Mouse (Mus musculus) heart, embryonic 13.5 days (tissue): Measurements from ENCODE around the gene Pih1d1. TPM values are rescaled to one million over a fixed set of nuclear protein-coding genes. Genes with fewer than 3 reads are reported as not detected.
A peak's percentile ranks its signal among the peaks of the same experiment; 100 is the strongest.
"Not testable (repeated sequence)": the region's sequence is repeated elsewhere in the genome, so short reads cannot be mapped to it uniquely, and the experiment has no call there.

ENCODE experiments used
- ATAC-seq: fragments of 200-750 bp; cut with Nextera tagmentation; 2 replicates; pipeline ENCODE4 v1.8.0; 2017; ENCODE audit warnings: moderate TSS enrichment; ENCODE audit not compliant: insufficient number of reproducible peaks, low FRiP score, low TSS enrichment; ENCODE audit errors: extremely low read depth
- H3K27ac ChIP-seq: fragments of 300-500 bp; sonication (generic); replicated peaks from 2 replicates; pipeline ENCODE4 v1.5.1; 2015; ENCODE audit warnings: moderate library complexity, mild to moderate bottlenecking, inconsistent platforms
- H3K27me3 ChIP-seq: fragments of 300-500 bp; sonication (generic); replicated peaks from 2 replicates; pipeline ENCODE4 v1.6.1; 2015; ENCODE audit warnings: mild to moderate bottlenecking, inconsistent platforms
- H3K36me3 ChIP-seq: fragments of 300-500 bp; sonication (generic); 2 replicates; pipeline ENCODE4 v1.6.1; 2015; ENCODE audit warnings: mild to moderate bottlenecking, inconsistent platforms
- H3K4me1 ChIP-seq: fragments of 300-500 bp; sonication (generic); 2 replicates; pipeline ENCODE4 v1.6.1; 2015; ENCODE audit warnings: inconsistent platforms
- H3K4me2 ChIP-seq: fragments of 300-500 bp; sonication (generic); 2 replicates; pipeline ENCODE4 v1.6.1; 2015; ENCODE audit warnings: inconsistent platforms, mild to moderate bottlenecking, moderate library complexity
- H3K4me3 ChIP-seq: fragments of 300-500 bp; sonication (generic); 2 replicates; pipeline ENCODE4 v1.5.1; 2015; ENCODE audit warnings: moderate library complexity, mild to moderate bottlenecking, inconsistent platforms
- H3K9ac ChIP-seq: fragments of 300-500 bp; sonication (generic); 2 replicates; pipeline ENCODE4 v1.6.1; 2015; ENCODE audit warnings: inconsistent platforms, mild to moderate bottlenecking, moderate library complexity
- H3K9me3 ChIP-seq: fragments of 300-500 bp; sonication (generic); 2 replicates; pipeline ENCODE4 v1.6.1; 2016; ENCODE audit warnings: inconsistent platforms
- WGBS: fragments of 180-500 bp; shearing (Covaris S2); methylation state at CpG from one replicate; pipeline ENCODE4 v1.1.7; 2015; ENCODE audit warnings: mixed read lengths; 5-methylcytosine and 5-hydroxymethylcytosine counted together
- polyA plus RNA-seq: library from polyadenylated mRNA; unstranded; fragments of >200 nt; fragmentation: Nextera tagmentation; extraction: Ambion mirVana; gene quantifications from 2 replicates; pipeline ENCODE4 v1.2.1, GENCODE M21; 2015

Pih1d1 gene
- polyA plus RNA-seq, 1 experiment from 2014 or later = 82.2 TPM

- Histone ChIP-seq H3K9ac (no peak overlapping the region), H3K27me3 (no peaks in the 10 kb centered on the region), H3K36me3 (peaks cover 37% of the 10 kb centered on the region), H3K4me3 (no peak overlapping the region), H3K9me3 (no peaks in the 10 kb centered on the region), H3K27ac (no peak overlapping the region), H3K4me1 (peaks cover 16% of the 10 kb centered on the region), H3K4me2 (no peak overlapping the region)
- WGBS = 66% methylated on average over 6 of the region's 6 CpGs
- ATAC-seq = no peak
Measured at GRCm38 (mm10) chr7:45149545-45149944, 4.6 kb upstream of the Pih1d1 start.

GRCm38 (mm10) chr7:45150321-45150720 lies 3.8 kb upstream of the Pih1d1 start:
- Histone ChIP-seq H3K9ac (peak overlapping the region; percentile 19; the same call in 1 of the 2 replicates), H3K27ac (no peak overlapping the region; the same call in 1 of the 2 replicates)
- 58% methylated on average over 4 of the region's 4 CpGs for WGBS

GRCm38 (mm10) chr7:45151303-45151702 lies 2.8 kb upstream of the Pih1d1 start:
- ATAC-seq = no peak
- peaks cover 24% of the 10 kb centered on the region for H3K4me1 ChIP-seq
- H3K4me2 ChIP-seq = no peak overlapping the region
- H3K36me3 ChIP-seq = peaks cover 24% of the 10 kb centered on the region
- H3K9ac ChIP-seq = 0 out of 2 replicates have a peak overlapping the region, but pooled peaks have one; percentile 4
- no peak overlapping the region for H3K27ac ChIP-seq
- H3K27me3 ChIP-seq = no peaks in the 10 kb centered on the region
- H3K9me3 ChIP-seq = no peaks in the 10 kb centered on the region
- H3K4me3 ChIP-seq = no peak overlapping the region
- WGBS = 52% methylated on average over 11 of the region's 11 CpGs

More at GRCm38 (mm10) chr7:45150321-45150720, 3.8 kb upstream of the Pih1d1 start:
- no peak for ATAC-seq
- peaks cover 23% of the 10 kb centered on the region for H3K4me1 ChIP-seq
- H3K9me3 ChIP-seq = no peaks in the 10 kb centered on the region
- peaks cover 29% of the 10 kb centered on the region for H3K36me3 ChIP-seq
- no peak overlapping the region for H3K4me3 ChIP-seq
- H3K27me3 ChIP-seq = no peaks in the 10 kb centered on the region
- no peak overlapping the region for H3K4me2 ChIP-seq

GRCm38 (mm10) chr7:45153052-45153451 lies 1.1 kb upstream of the Pih1d1 start:
- peak overlapping the region; percentile 95; the same call in 1 of the 2 replicates for H3K9ac ChIP-seq
- not testable (repeated sequence) for H3K27me3 ChIP-seq, H3K9me3 ChIP-seq, ATAC-seq, H3K27ac ChIP-seq
- peaks cover 21% of the 10 kb centered on the region for H3K36me3 ChIP-seq
- 88% methylated on average over 2 of the region's 2 CpGs for WGBS
- H3K4me2 ChIP-seq = peak overlapping the region; percentile 77
- peak overlapping the region; percentile 70; the same call in 1 of the 2 replicates for H3K4me3 ChIP-seq
- H3K4me1 ChIP-seq = peaks cover 24% of the 10 kb centered on the region

- WGBS = 1% methylated on average over 5 of the region's 5 CpGs
- Histone ChIP-seq H3K9me3 (no peaks in the 10 kb centered on the region), H3K27me3 (no peaks in the 10 kb centered on the region), H3K4me2 (peak overlapping the region; percentile 77), H3K27ac (peak overlapping the region; percentile 95), H3K4me1 (peaks cover 21% of the 10 kb centered on the region), H3K36me3 (peaks cover 24% of the 10 kb centered on the region), H3K4me3 (peak overlapping the region; percentile 70), H3K9ac (peak overlapping the region; percentile 95)
- no peak for ATAC-seq
Measured at GRCm38 (mm10) chr7:45153586-45153985, 517 bp upstream of the Pih1d1 start.

- Histone ChIP-seq H3K9me3 (no peaks in the 10 kb centered on the region), H3K27me3 (no peaks in the 10 kb centered on the region), H3K4me2 (peak overlapping the region; percentile 77), H3K27ac (peak overlapping the region; percentile 32; the same call in 1 of the 2 replicates), H3K9ac (peak overlapping the region; percentile 95), H3K4me3 (peak overlapping the region; percentile 70), H3K4me1 (peaks cover 21% of the 10 kb centered on the region), H3K36me3 (peaks cover 38% of the 10 kb centered on the region)
- ATAC-seq = no peak
- WGBS = 71% methylated on average over 12 of the region's 12 CpGs
Measured at GRCm38 (mm10) chr7:45154993-45155514, 951 bp downstream of the Pih1d1 start.

GRCm38 (mm10) chr7:45155590-45155989 lies 1.5 kb downstream of the Pih1d1 start:
- H3K4me2 ChIP-seq = peak overlapping the region; percentile 77; the same call in 1 of the 2 replicates
- H3K9ac ChIP-seq = no peak overlapping the region
- no peak for ATAC-seq

GRCm38 (mm10) chr7:45156206-45156605 lies 2.1 kb downstream of the Pih1d1 start:
- no peak overlapping the region for H3K9ac ChIP-seq
- no peak overlapping the region for H3K4me2 ChIP-seq
- peaks cover 14% of the 10 kb centered on the region for H3K4me1 ChIP-seq
- peaks cover 48% of the 10 kb centered on the region for H3K36me3 ChIP-seq
- H3K9me3 ChIP-seq = no peaks in the 10 kb centered on the region
- no peak for ATAC-seq
- H3K27me3 ChIP-seq = no peaks in the 10 kb centered on the region
- H3K27ac ChIP-seq = no peak overlapping the region
- no peak overlapping the region for H3K4me3 ChIP-seq
- WGBS = 88% methylated on average over 15 of the region's 15 CpGs

More at GRCm38 (mm10) chr7:45155590-45155989, 1.5 kb downstream of the Pih1d1 start:
- Histone ChIP-seq H3K9me3 (no peaks in the 10 kb centered on the region), H3K36me3 (peaks cover 44% of the 10 kb centered on the region), H3K4me1 (peaks cover 17% of the 10 kb centered on the region), H3K27ac (no peak overlapping the region), H3K27me3 (no peaks in the 10 kb centered on the region), H3K4me3 (no peak overlapping the region)
- 85% methylated on average over 9 of the region's 9 CpGs for WGBS

GRCm38 (mm10) chr7:45157459-45157858 lies 3.4 kb downstream of the Pih1d1 start:
- ATAC-seq = no peak
- no peak overlapping the region for H3K9ac ChIP-seq
- H3K36me3 ChIP-seq = peaks cover 48% of the 10 kb centered on the region
- peaks cover 2% of the 10 kb centered on the region for H3K27me3 ChIP-seq
- no peak overlapping the region for H3K27ac ChIP-seq
- no peak overlapping the region for H3K4me3 ChIP-seq
- H3K9me3 ChIP-seq = no peaks in the 10 kb centered on the region
- 80% methylated on average over 14 of the region's 14 CpGs for WGBS
- peaks cover 19% of the 10 kb centered on the region for H3K4me1 ChIP-seq
- H3K4me2 ChIP-seq = no peak overlapping the region

- H3K4me1 ChIP-seq = peaks cover 19% of the 10 kb centered on the region
- no peak for ATAC-seq
- no peaks in the 10 kb centered on the region for H3K9me3 ChIP-seq
- no peak overlapping the region for H3K27ac ChIP-seq
- 0 out of 2 replicates have a peak overlapping the region, but pooled peaks have one; percentile 10 for H3K9ac ChIP-seq
- H3K27me3 ChIP-seq = peaks cover 18% of the 10 kb centered on the region
- H3K4me2 ChIP-seq = no peak overlapping the region
- H3K36me3 ChIP-seq = peaks cover 48% of the 10 kb centered on the region
- H3K4me3 ChIP-seq = no peak overlapping the region
- WGBS = 91% methylated on average over 6 of the region's 6 CpGs
Measured at GRCm38 (mm10) chr7:45158991-45159390, 4.9 kb downstream of the Pih1d1 start.

- Histone ChIP-seq H3K27me3 (peaks cover 31% of the 10 kb centered on the region), H3K4me2 (no peak overlapping the region), H3K4me3 (no peak overlapping the region), H3K9me3 (no peaks in the 10 kb centered on the region), H3K36me3 (peaks cover 48% of the 10 kb centered on the region), H3K4me1 (peaks cover 25% of the 10 kb centered on the region), H3K9ac (no peak overlapping the region), H3K27ac (no peak overlapping the region)
- no peak for ATAC-seq
- whole genome bisulfite sequencing = 88% methylated on average over 6 of the region's 6 CpGs
Measured at GRCm38 (mm10) chr7:45160316-45160800, 6.3 kb downstream of the Pih1d1 start.

GRCm38 (mm10) chr7:45160866-45161265 lies 6.8 kb downstream of the Pih1d1 start:
- Histone ChIP-seq H3K4me2 (no peak overlapping the region), H3K4me1 (peaks cover 24% of the 10 kb centered on the region), H3K9ac (no peak overlapping the region), H3K36me3 (peaks cover 48% of the 10 kb centered on the region), H3K27me3 (peaks cover 36% of the 10 kb centered on the region), H3K9me3 (no peaks in the 10 kb centered on the region), H3K4me3 (no peak overlapping the region), H3K27ac (no peak overlapping the region)
- WGBS = 88% methylated on average over 3 of the region's 3 CpGs
- no peak for ATAC-seq
